Mouse (Mus musculus) ES-E14 (cell line): Measurements from ENCODE around the gene Hist1h2ap. TPM values are rescaled to one million over a fixed set of nuclear protein-coding genes. Genes with fewer than 3 reads are reported as not detected.
"Not testable (repeated sequence)": the region's sequence is repeated elsewhere in the genome, so short reads cannot be mapped to it uniquely, and the experiment has no call there.

Experiments
- DNase-seq: peaks from one replicate; pipeline ENCODE4 v3.0.0-alpha.2; 2013; ENCODE audit warnings: low read depth, low spot score
- H3K27ac ChIP-seq: 2 replicates; pipeline ENCODE4 v1.5.1; 2012; ENCODE audit warnings: low read depth, mild to moderate bottlenecking, low read length, moderate library complexity, mixed read lengths; ENCODE audit not compliant: poor library complexity, insufficient read depth, severe bottlenecking
- H3K36me3 ChIP-seq: 2 replicates; pipeline ENCODE4 v1.6.1; 2012; ENCODE audit warnings: mild to moderate bottlenecking, low read length, moderate library complexity, mixed read lengths; ENCODE audit not compliant: control insufficient read depth, poor library complexity, insufficient read depth, severe bottlenecking
- H3K4me1 ChIP-seq, 2 experiments: fragments of 150-350 bp in 1 of 2; sonication (generic) in 1 of 2; 2 replicates each; pipeline ENCODE4 v1.6.1; 2012; ENCODE audit warnings: low read length in 2 of 2, mild to moderate bottlenecking in 1 of 2, mixed read lengths in 1 of 2; ENCODE audit not compliant: control insufficient read depth in 2 of 2, insufficient read depth in 2 of 2, poor library complexity in 1 of 2
- H3K4me3 ChIP-seq, 2 experiments: fragments of 150-350 bp in 1 of 2; sonication (generic) in 1 of 2; 2 replicates each; pipeline ENCODE4 v1.5.1; 2012; ENCODE audit warnings: low read length in 2 of 2, low read depth in 1 of 2, mild to moderate bottlenecking in 1 of 2, mixed read lengths in 1 of 2; ENCODE audit not compliant: insufficient read depth in 1 of 2, poor library complexity in 1 of 2, severe bottlenecking in 1 of 2
- H3K9ac ChIP-seq: 2 replicates; pipeline ENCODE4 v1.6.1; 2012; ENCODE audit warnings: low read depth, mild to moderate bottlenecking, low read length, mixed read lengths; ENCODE audit not compliant: poor library complexity, insufficient read depth, severe bottlenecking
- H3K9me3 ChIP-seq: fragments of 150-350 bp; sonication (generic); 2 replicates; pipeline ENCODE4 v1.6.1; 2012; ENCODE audit warnings: low read depth, mild to moderate bottlenecking, low read length; ENCODE audit not compliant: control insufficient read depth, insufficient read depth
- CHD2 ChIP-seq: IDR thresholded peaks from 2 replicates; pipeline ENCODE4 v1.6.1; 2014; ENCODE audit warnings: mild to moderate bottlenecking, low read depth, low read length, inconsistent platforms
- HCFC1 ChIP-seq: IDR thresholded peaks from 2 replicates; pipeline ENCODE4 v1.6.1; 2012; ENCODE audit warnings: low read length, inconsistent platforms, borderline replicate concordance; ENCODE audit not compliant: insufficient read depth
- MAFK ChIP-seq: IDR thresholded peaks from 2 replicates; pipeline ENCODE4 v1.6.1; 2014; ENCODE audit warnings: mild to moderate bottlenecking, low read depth, low read length, inconsistent platforms; ENCODE audit not compliant: insufficient read depth
- ZC3H11A ChIP-seq: IDR thresholded peaks from 2 replicates; pipeline ENCODE4 v1.6.1; 2012; ENCODE audit warnings: low read depth, mild to moderate bottlenecking, inconsistent platforms, low read length, borderline replicate concordance
- in situ Hi-C, 2 experiments: fragments of 600-800 bp; cut with MboI; formaldehyde crosslinking; loops; one replicate each; pipeline ENCODE4 v1.15.1; 2025; ENCODE audit warnings: low sequenced_read_pairs in 2 of 2, inconsistent platforms in 1 of 2; ENCODE audit not compliant: unreplicated experiment in 2 of 2
- total RNA-seq: library from RNA; depleted of rRNA; stranded (reverse); fragments of 300-350 nt; gene quantifications from 2 replicates; pipeline ENCODE4 v1.2.3, GENCODE M21; 2012

The Hist1h2ap gene
- total RNA-seq, 1 experiment = 3,578 TPM

DNA sequence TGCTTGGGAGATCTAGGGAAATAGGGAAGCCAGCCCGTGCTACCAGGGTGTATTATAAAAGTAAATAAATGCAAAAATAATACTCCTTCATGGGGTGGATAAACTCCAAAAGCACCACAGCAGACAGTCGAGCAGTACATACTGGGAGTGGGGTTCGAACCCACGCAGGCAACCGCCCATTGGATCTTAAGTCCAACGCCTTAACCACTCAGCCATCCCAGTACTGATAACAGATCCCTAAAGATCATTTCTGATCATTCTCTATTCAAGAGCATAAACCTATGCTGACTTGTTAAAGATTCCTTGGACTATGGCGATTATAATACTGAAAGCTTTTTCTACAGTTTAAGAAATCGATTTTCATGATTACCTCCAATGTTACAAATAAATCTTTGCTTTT lies 14.6 kb upstream of the Hist1h2ap start:
- Histone ChIP-seq H3K36me3 (no peaks in the 10 kb centered on the region), H3K4me1 (peaks cover 1 to 4% of the 10 kb centered on the region in 2 experiments; a peak in 1 of 4 replicates), H3K27ac (no peak overlapping the region), H3K9ac (no peak overlapping the region), H3K9me3 (no peaks in the 10 kb centered on the region), H3K4me3 (no peak overlapping the region)
- 0 out of 2 replicates have a peak, but pooled peaks have one; percentile 51 for TF ChIP-seq MAFK
- no peak for TF ChIP-seq HCFC1
- in situ Hi-C loops = no loop called here
- DNase-seq = no peak

DNA sequence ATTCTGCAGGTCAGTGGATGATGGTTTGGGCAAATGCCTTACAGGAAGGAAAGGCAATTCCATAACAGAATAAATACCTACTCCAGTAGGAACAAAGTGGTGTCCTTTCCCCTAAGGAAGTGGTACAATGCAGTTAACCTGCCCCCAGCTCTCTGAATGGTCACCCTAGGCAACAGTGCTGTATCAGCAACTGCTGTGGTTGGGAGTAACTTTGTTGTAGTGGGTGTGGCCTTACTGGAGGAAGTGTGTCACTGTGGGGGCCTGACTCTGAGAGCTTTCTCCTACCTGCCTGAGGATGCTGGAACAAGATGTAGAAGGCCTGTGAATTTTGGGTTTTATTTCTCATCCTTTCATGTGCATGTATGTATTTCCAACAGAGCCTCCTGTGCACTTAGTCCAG lies 13.0 kb upstream of the Hist1h2ap start:
- DNase-seq, H3K36me3 ChIP-seq, H3K9ac ChIP-seq, H3K4me1 ChIP-seq, H3K4me3 ChIP-seq, H3K27ac ChIP-seq, H3K9me3 ChIP-seq, in situ Hi-C loops: not testable (repeated sequence)

- not testable (repeated sequence) for H3K4me1 ChIP-seq
Measured at GRCm38 (mm10) chr13:21840508-21840907, 7.2 kb upstream of the Hist1h2ap start.

GRCm38 (mm10) chr13:21831418-21832394 lies 1.6 kb downstream of the Hist1h2ap start, which contains the start of gene Hist1h4n:
TSS of gene Hist1h4n (minus strand) at chr13:21832196.
- not testable (repeated sequence) for H3K9ac ChIP-seq

More at GRCm38 (mm10) chr13:21840508-21840907, 7.2 kb upstream of the Hist1h2ap start:
- H3K27ac ChIP-seq, H3K4me3 ChIP-seq, H3K9me3 ChIP-seq, H3K9ac ChIP-seq, in situ Hi-C loops, H3K36me3 ChIP-seq, DNase-seq: not testable (repeated sequence)

GRCm38 (mm10) chr13:21830344-21830743 lies 3.0 kb downstream of the Hist1h2ap start:
- peak overlapping the region; percentile 70; the same call in 1 of the 2 replicates for H3K27ac ChIP-seq
- H3K4me1 ChIP-seq = peaks cover under 1 to 12% of the 10 kb centered on the region in 2 experiments; a peak in 1 of 4 replicates
- no peaks in the 10 kb centered on the region for H3K36me3 ChIP-seq
- H3K9ac ChIP-seq = peak overlapping the region; percentile 62; the same call in 1 of the 2 replicates
- H3K4me3 ChIP-seq = peak overlapping the region; percentile 12 to 16; a peak in 1 of 4 replicates
- in situ Hi-C loops = no loop called here
- H3K9me3 ChIP-seq = no peaks in the 10 kb centered on the region
- no peak for DNase-seq
- no peak for TF ChIP-seq HCFC1
- no peak for TF ChIP-seq MAFK
- TF ChIP-seq ZC3H11A = no peak
- TF ChIP-seq CHD2 = no peak

More at GRCm38 (mm10) chr13:21831418-21832394, 1.6 kb downstream of the Hist1h2ap start, which contains the start of gene Hist1h4n:
- in situ Hi-C loops, DNase-seq, H3K36me3 ChIP-seq, H3K9me3 ChIP-seq, H3K4me1 ChIP-seq: not testable (repeated sequence)
- Histone ChIP-seq H3K27ac (peak within 1 kb of the TSS; percentile 25; the same call in 1 of the 2 replicates), H3K4me3 (peak within 1 kb of the TSS; percentile 23 to 46; a peak in 1 of 4 replicates)
